Mouse (Mus musculus): ENCODE results near the gene Cd93. TPM values are rescaled to one million over a fixed set of nuclear protein-coding genes. Genes with fewer than 3 reads are reported as not detected.

Gene Cd93
- total and polyA plus RNA-seq, 3 experiments: 28.1 to 51.8 (median 47.8) TPM

GRCm38 (mm10) chr2:148441421-148441820 lies 1.9 kb downstream of the Cd93 start:
- DNase-seq: peak in 1 of 2 experiments; percentile 15
- peak overlapping the region; percentile 66 for H3K4me3 ChIP-seq
- H3K4me1 ChIP-seq (ENCODE audit: control insufficient read depth, insufficient read depth, low read length): peaks cover 9% of the 10 kb centered on the region
- no peaks in the 10 kb centered on the region for H3K27me3 ChIP-seq (ENCODE audit: control insufficient read depth, insufficient read depth, low read length)
- 45% methylated on average over 10 of the region's 10 CpGs for WGBS
- intact Hi-C loops (cut with DNase I): loop anchor here (1.0 kb wide), 2 partner anchors 35 to 94 kb away; no protein-coding TSS in a partner anchor
- peak overlapping the region; percentile 99 for H3K27ac ChIP-seq
- H3K36me3 ChIP-seq (ENCODE audit: control insufficient read depth, insufficient read depth, low read length): peaks cover 15% of the 10 kb centered on the region
- H3K9ac ChIP-seq (ENCODE audit: low read depth, low read length): peak overlapping the region; percentile 76
- TF ChIP-seq POLR2A (IDR thresholded peaks at IDR 0.05; ENCODE audit: insufficient read depth, low read depth, low read length) (no peak), CTCF (IDR thresholded peaks at IDR 0.05) (no peak), EP300 (IDR thresholded peaks at IDR 0.05; ENCODE audit: insufficient read depth, low read depth, low read length) (no peak)
- no peaks in the 10 kb centered on the region for H3K79me2 ChIP-seq (replicated peaks; ENCODE audit: control insufficient read depth, insufficient read depth, low read length)

- intact Hi-C loops (cut with DNase I): no loop called here
- Histone ChIP-seq H3K9ac (ENCODE audit: low read depth, low read length) (peak overlapping the region; percentile 34; the same call in 1 of the 2 replicates), H3K27me3 (ENCODE audit: control insufficient read depth, insufficient read depth, low read length) (no peaks in the 10 kb centered on the region), H3K4me3 (peak overlapping the region; percentile 66), H3K79me2 (replicated peaks; ENCODE audit: control insufficient read depth, insufficient read depth, low read length) (no peaks in the 10 kb centered on the region), H3K4me1 (ENCODE audit: control insufficient read depth, insufficient read depth, low read length) (peaks cover 9% of the 10 kb centered on the region), H3K27ac (peak overlapping the region; percentile 99), H3K36me3 (ENCODE audit: control insufficient read depth, insufficient read depth, low read length) (peaks cover 25% of the 10 kb centered on the region)
- no peak for TF ChIP-seq CTCF (IDR thresholded peaks at IDR 0.05)
- no peak for TF ChIP-seq POLR2A (IDR thresholded peaks at IDR 0.05; ENCODE audit: insufficient read depth, low read depth, low read length)
- TF ChIP-seq EP300 (IDR thresholded peaks at IDR 0.05; ENCODE audit: insufficient read depth, low read depth, low read length): no peak
- 32% methylated on average over 3 of the region's 3 CpGs for WGBS
- DNase-seq: no peak
Measured at GRCm38 (mm10) chr2:148439691-148440276, 3.6 kb downstream of the Cd93 start.

GRCm38 (mm10) chr2:148436285-148436684 lies 7.1 kb downstream of the Cd93 start:
- TF ChIP-seq EP300 (IDR thresholded peaks at IDR 0.05; ENCODE audit: insufficient read depth, low read depth, low read length) (no peak), POLR2A (IDR thresholded peaks at IDR 0.05; ENCODE audit: insufficient read depth, low read depth, low read length) (no peak), CTCF (IDR thresholded peaks at IDR 0.05) (no peak)
- H3K4me1 ChIP-seq (ENCODE audit: control insufficient read depth, insufficient read depth, low read length): peaks cover 4% of the 10 kb centered on the region
- no peak overlapping the region for H3K9ac ChIP-seq (ENCODE audit: low read depth, low read length)
- 0 out of 2 replicates have a peak, but pooled peaks cover 1% of the 10 kb centered on the region for H3K79me2 ChIP-seq (replicated peaks; ENCODE audit: control insufficient read depth, insufficient read depth, low read length)
- intact Hi-C loops (cut with DNase I): no loop called here
- H3K4me3 ChIP-seq: peak overlapping the region; percentile 5; the same call in 1 of the 2 replicates
- H3K27me3 ChIP-seq (ENCODE audit: control insufficient read depth, insufficient read depth, low read length): no peaks in the 10 kb centered on the region
- 32% methylated on average over 3 of the region's 3 CpGs for WGBS
- peak overlapping the region; percentile 67 for H3K27ac ChIP-seq
- peaks cover 39% of the 10 kb centered on the region for H3K36me3 ChIP-seq (ENCODE audit: control insufficient read depth, insufficient read depth, low read length)
- no peak for DNase-seq

- Histone ChIP-seq H3K4me3 (no peak overlapping the region), H3K27ac (no peak overlapping the region), H3K9ac (ENCODE audit: low read depth, low read length) (no peak overlapping the region), H3K79me2 (replicated peaks; ENCODE audit: control insufficient read depth, insufficient read depth, low read length) (0 out of 2 replicates have a peak, but pooled peaks cover 1% of the 10 kb centered on the region), H3K4me1 (ENCODE audit: control insufficient read depth, insufficient read depth, low read length) (peaks cover 8% of the 10 kb centered on the region), H3K36me3 (ENCODE audit: control insufficient read depth, insufficient read depth, low read length) (peaks cover 47% of the 10 kb centered on the region), H3K27me3 (ENCODE audit: control insufficient read depth, insufficient read depth, low read length) (no peaks in the 10 kb centered on the region)
- TF ChIP-seq CTCF (IDR thresholded peaks at IDR 0.05): no peak
- TF ChIP-seq EP300 (IDR thresholded peaks at IDR 0.05; ENCODE audit: insufficient read depth, low read depth, low read length): no peak
- TF ChIP-seq POLR2A (IDR thresholded peaks at IDR 0.05; ENCODE audit: insufficient read depth, low read depth, low read length): no peak
- WGBS: 53% methylated on average over 2 of the region's 2 CpGs
- no peak for DNase-seq
- intact Hi-C loops (cut with DNase I): no loop called here
Measured at GRCm38 (mm10) chr2:148432346-148432745, 11.0 kb downstream of the Cd93 start.

GRCm38 (mm10) chr2:148430941-148431340 lies 12.4 kb downstream of the Cd93 start:
- 77% methylated on average over 4 of the region's 4 CpGs for WGBS
- no peak for TF ChIP-seq CTCF (IDR thresholded peaks at IDR 0.05)
- TF ChIP-seq EP300 (IDR thresholded peaks at IDR 0.05; ENCODE audit: insufficient read depth, low read depth, low read length): no peak
- DNase-seq: no peak

GRCm38 (mm10) chr2:148429001-148429505 lies 14.3 kb downstream of the Cd93 start:
- H3K4me1 ChIP-seq (ENCODE audit: control insufficient read depth, insufficient read depth, low read length): peaks cover 6% of the 10 kb centered on the region
- intact Hi-C loops (cut with DNase I): no loop called here
- no peak overlapping the region for H3K4me3 ChIP-seq
- no peak for DNase-seq
- peak overlapping the region; percentile 57 for H3K27ac ChIP-seq
- no peak for TF ChIP-seq EP300 (IDR thresholded peaks at IDR 0.05; ENCODE audit: insufficient read depth, low read depth, low read length)
- TF ChIP-seq CTCF (IDR thresholded peaks at IDR 0.05): no peak
- TF ChIP-seq POLR2A (IDR thresholded peaks at IDR 0.05; ENCODE audit: insufficient read depth, low read depth, low read length): no peak
- peaks cover 30% of the 10 kb centered on the region for H3K36me3 ChIP-seq (ENCODE audit: control insufficient read depth, insufficient read depth, low read length)
- no peaks in the 10 kb centered on the region for H3K27me3 ChIP-seq (ENCODE audit: control insufficient read depth, insufficient read depth, low read length)
- H3K9ac ChIP-seq (ENCODE audit: low read depth, low read length): no peak overlapping the region
- H3K79me2 ChIP-seq (replicated peaks; ENCODE audit: control insufficient read depth, insufficient read depth, low read length): no peaks in the 10 kb centered on the region

More at GRCm38 (mm10) chr2:148430941-148431340, 12.4 kb downstream of the Cd93 start:
- peaks cover 37% of the 10 kb centered on the region for H3K36me3 ChIP-seq (ENCODE audit: control insufficient read depth, insufficient read depth, low read length)
- 0 out of 2 replicates have a peak, but pooled peaks cover 1% of the 10 kb centered on the region for H3K79me2 ChIP-seq (replicated peaks; ENCODE audit: control insufficient read depth, insufficient read depth, low read length)
- H3K4me1 ChIP-seq (ENCODE audit: control insufficient read depth, insufficient read depth, low read length): peaks cover 8% of the 10 kb centered on the region
- H3K4me3 ChIP-seq: no peak overlapping the region
- no peak overlapping the region for H3K9ac ChIP-seq (ENCODE audit: low read depth, low read length)
- no peak overlapping the region for H3K27ac ChIP-seq
- H3K27me3 ChIP-seq (ENCODE audit: control insufficient read depth, insufficient read depth, low read length): no peaks in the 10 kb centered on the region
- intact Hi-C loops (cut with DNase I): no loop called here

Measured in heart, adult 2 months (tissue).